Mouse (Mus musculus) small intestine, adult 2 months (tissue): ENCODE data around the gene Sh3tc1.

Source experiments
- CTCF ChIP-seq: fragments of 200-500 bp; IDR thresholded peaks from 2 replicates; pipeline ENCODE4 v1.5.1; 2012; ENCODE audit warnings: low read depth, mild to moderate bottlenecking, control low read depth, inconsistent platforms, low read length, moderate library complexity, mixed read lengths; ENCODE audit not compliant: insufficient replicate concordance, insufficient read length; ENCODE audit errors: extremely low read depth
- POLR2A ChIP-seq: fragments of 200-500 bp; IDR thresholded peaks from 2 replicates; pipeline ENCODE4 v1.6.1; 2012; ENCODE audit warnings: low read depth, mild to moderate bottlenecking, control low read depth, inconsistent platforms, low read length, moderate library complexity

GRCm38 (mm10) chr5:35773274-35774136 lies 33.7 kb upstream of the Sh3tc1 start:
- TF ChIP-seq CTCF (no peak), POLR2A (no peak)
